Mouse (Mus musculus): ENCODE results near the gene Sfxn1. TPM values are rescaled to one million over a fixed set of nuclear protein-coding genes. Genes with fewer than 3 reads are reported as not detected.
A peak's percentile ranks its signal among the peaks of the same experiment; 100 is the strongest.

The Sfxn1 gene
- 63.8 and 72.6 TPM in 2 replicates for polyA plus RNA-seq (2015; fragmentation: Nextera tagmentation; extraction: Ambion mirVana)

GRCm38 (mm10) chr13:54071606-54072331, at the start of gene Sfxn1:
Sfxn1 (plus strand) TSS chr13:54071869.
- H3K9ac ChIP-seq = peak within 1 kb of the TSS; percentile 84
- peak within 1 kb of the TSS; percentile 84 for H3K4me3 ChIP-seq (replicated peaks)
- ATAC-seq (ENCODE audit: insufficient read depth, low FRiP score, low read depth) = peak; percentile 83
- H3K27me3 ChIP-seq (replicated peaks) = no peaks in the 10 kb centered on the region
- H3K9me3 ChIP-seq = no peaks in the 10 kb centered on the region
- peak within 1 kb of the TSS; percentile 64 for H3K4me2 ChIP-seq
- peaks cover 3% of the 10 kb centered on the region; the same call in 1 of the 2 replicates for H3K4me1 ChIP-seq
- no peaks in the 10 kb centered on the region for H3K36me3 ChIP-seq
- H3K27ac ChIP-seq = peak within 1 kb of the TSS; percentile 87
- under 1% methylated on average over 73 of the region's 74 CpGs for WGBS

GRCm38 (mm10) chr13:54023311-54023710, 48.4 kb upstream of the Sfxn1 start:
- H3K4me2 ChIP-seq = no peak overlapping the region
- H3K4me3 ChIP-seq (replicated peaks) = no peak overlapping the region
- no peak for ATAC-seq (ENCODE audit: insufficient read depth, low FRiP score, low read depth)
- H3K9me3 ChIP-seq = no peaks in the 10 kb centered on the region
- H3K4me1 ChIP-seq = no peaks in the 10 kb centered on the region
- WGBS = 55% methylated on average over 5 of the region's 5 CpGs
- no peaks in the 10 kb centered on the region for H3K27me3 ChIP-seq (replicated peaks)
- H3K27ac ChIP-seq = no peak overlapping the region
- no peaks in the 10 kb centered on the region for H3K36me3 ChIP-seq
- no peak overlapping the region for H3K9ac ChIP-seq

GRCm38 (mm10) chr13:54027079-54027478, 44.6 kb upstream of the Sfxn1 start:
- no peak overlapping the region for H3K4me3 ChIP-seq (replicated peaks)
- 78% methylated on average over 7 of the region's 7 CpGs for WGBS
- no peaks in the 10 kb centered on the region for H3K9me3 ChIP-seq
- H3K4me2 ChIP-seq = no peak overlapping the region
- H3K4me1 ChIP-seq = no peaks in the 10 kb centered on the region
- no peak for ATAC-seq (ENCODE audit: insufficient read depth, low FRiP score, low read depth)
- H3K9ac ChIP-seq = no peak overlapping the region
- H3K27me3 ChIP-seq (replicated peaks) = no peaks in the 10 kb centered on the region
- H3K27ac ChIP-seq = no peak overlapping the region
- no peaks in the 10 kb centered on the region for H3K36me3 ChIP-seq

- WGBS = 83% methylated on average over 4 of the region's 4 CpGs
- Histone ChIP-seq H3K27ac (no peak overlapping the region), H3K9me3 (no peaks in the 10 kb centered on the region), H3K4me1 (no peaks in the 10 kb centered on the region), H3K4me3 (replicated peaks) (no peak overlapping the region), H3K9ac (no peak overlapping the region), H3K36me3 (no peaks in the 10 kb centered on the region), H3K4me2 (no peak overlapping the region), H3K27me3 (replicated peaks) (no peaks in the 10 kb centered on the region)
- ATAC-seq (ENCODE audit: insufficient read depth, low FRiP score, low read depth) = no peak
These were observed 38.0 kb upstream of the Sfxn1 start for GRCm38 (mm10) chr13:54033653-54034052.

GRCm38 (mm10) chr13:54035541-54035940, 36.1 kb upstream of the Sfxn1 start:
- Histone ChIP-seq H3K9ac (no peak overlapping the region), H3K4me1 (no peaks in the 10 kb centered on the region), H3K4me3 (replicated peaks) (no peak overlapping the region), H3K4me2 (no peak overlapping the region), H3K27me3 (replicated peaks) (no peaks in the 10 kb centered on the region), H3K36me3 (no peaks in the 10 kb centered on the region), H3K27ac (no peak overlapping the region), H3K9me3 (no peaks in the 10 kb centered on the region)
- ATAC-seq (ENCODE audit: insufficient read depth, low FRiP score, low read depth) = no peak
- 78% methylated on average over 1 of the region's 1 CpGs for WGBS

GRCm38 (mm10) chr13:54037936-54038335, 33.7 kb upstream of the Sfxn1 start:
- Histone ChIP-seq H3K4me1 (no peaks in the 10 kb centered on the region), H3K36me3 (no peaks in the 10 kb centered on the region), H3K4me3 (replicated peaks) (no peak overlapping the region), H3K4me2 (no peak overlapping the region), H3K27ac (no peak overlapping the region), H3K9me3 (no peaks in the 10 kb centered on the region), H3K27me3 (replicated peaks) (no peaks in the 10 kb centered on the region), H3K9ac (no peak overlapping the region)
- 78% methylated on average over 4 of the region's 4 CpGs for WGBS
- ATAC-seq (ENCODE audit: insufficient read depth, low FRiP score, low read depth) = no peak

- Histone ChIP-seq H3K4me3 (replicated peaks) (no peak overlapping the region), H3K4me1 (no peaks in the 10 kb centered on the region), H3K27me3 (replicated peaks) (no peaks in the 10 kb centered on the region), H3K9me3 (no peaks in the 10 kb centered on the region), H3K27ac (no peak overlapping the region), H3K36me3 (no peaks in the 10 kb centered on the region), H3K9ac (no peak overlapping the region), H3K4me2 (no peak overlapping the region)
- ATAC-seq (ENCODE audit: insufficient read depth, low FRiP score, low read depth) = no peak
- WGBS = 87% methylated on average over 2 of the region's 2 CpGs
These were observed 31.4 kb upstream of the Sfxn1 start for GRCm38 (mm10) chr13:54040256-54040655.

GRCm38 (mm10) chr13:54048679-54049352, 22.9 kb upstream of the Sfxn1 start:
- H3K4me1 ChIP-seq = no peaks in the 10 kb centered on the region
- no peak overlapping the region for H3K27ac ChIP-seq
- no peak for ATAC-seq (ENCODE audit: insufficient read depth, low FRiP score, low read depth)
- 80% methylated on average over 7 of the region's 7 CpGs for WGBS
- H3K4me2 ChIP-seq = no peak overlapping the region
- H3K9me3 ChIP-seq = no peaks in the 10 kb centered on the region
- no peaks in the 10 kb centered on the region for H3K36me3 ChIP-seq
- H3K9ac ChIP-seq = no peak overlapping the region
- H3K27me3 ChIP-seq (replicated peaks) = peaks cover 4% of the 10 kb centered on the region
- H3K4me3 ChIP-seq (replicated peaks) = no peak overlapping the region

GRCm38 (mm10) chr13:54051641-54052040, 20.0 kb upstream of the Sfxn1 start:
- no peaks in the 10 kb centered on the region for H3K9me3 ChIP-seq
- H3K27me3 ChIP-seq (replicated peaks) = peaks cover 22% of the 10 kb centered on the region
- H3K36me3 ChIP-seq = no peaks in the 10 kb centered on the region
- H3K4me2 ChIP-seq = no peak overlapping the region
- H3K4me3 ChIP-seq (replicated peaks) = no peak overlapping the region
- H3K27ac ChIP-seq = no peak overlapping the region
- no peaks in the 10 kb centered on the region for H3K4me1 ChIP-seq
- WGBS = 62% methylated on average over 7 of the region's 7 CpGs
- no peak for ATAC-seq (ENCODE audit: insufficient read depth, low FRiP score, low read depth)
- no peak overlapping the region for H3K9ac ChIP-seq

GRCm38 (mm10) chr13:54054962-54055361, 16.7 kb upstream of the Sfxn1 start:
- H3K9me3 ChIP-seq = no peaks in the 10 kb centered on the region
- H3K4me3 ChIP-seq (replicated peaks) = peak overlapping the region; percentile 45
- no peaks in the 10 kb centered on the region for H3K36me3 ChIP-seq
- H3K4me1 ChIP-seq = no peaks in the 10 kb centered on the region
- peaks cover 22% of the 10 kb centered on the region for H3K27me3 ChIP-seq (replicated peaks)
- H3K27ac ChIP-seq = no peak overlapping the region
- ATAC-seq (ENCODE audit: insufficient read depth, low FRiP score, low read depth) = no peak
- WGBS = under 1% methylated on average over 20 of the region's 20 CpGs
- H3K4me2 ChIP-seq = peak overlapping the region; percentile 95
- no peak overlapping the region for H3K9ac ChIP-seq

- H3K36me3 ChIP-seq = no peaks in the 10 kb centered on the region
- H3K9me3 ChIP-seq = no peaks in the 10 kb centered on the region
- under 1% methylated on average over 31 of the region's 31 CpGs for WGBS
- peak within 1 kb of the TSS; percentile 95 for H3K4me2 ChIP-seq
- H3K27me3 ChIP-seq (replicated peaks) = peaks cover 22% of the 10 kb centered on the region
- peak within 1 kb of the TSS; percentile 45 for H3K4me3 ChIP-seq (replicated peaks)
- H3K4me1 ChIP-seq = no peaks in the 10 kb centered on the region
- H3K9ac ChIP-seq = no peak within 1 kb of the TSS
- ATAC-seq (ENCODE audit: insufficient read depth, low FRiP score, low read depth) = no peak
- H3K27ac ChIP-seq = no peak within 1 kb of the TSS
These were observed 16.2 kb upstream of the Sfxn1 start, which contains the start of gene Drd1 for GRCm38 (mm10) chr13:54055448-54055861. Drd1 (minus strand) TSS chr13:54055705.

GRCm38 (mm10) chr13:54062068-54062467, 9.6 kb upstream of the Sfxn1 start:
- ATAC-seq (ENCODE audit: insufficient read depth, low FRiP score, low read depth) = no peak
- H3K9ac ChIP-seq = no peak overlapping the region
- H3K4me1 ChIP-seq = no peaks in the 10 kb centered on the region
- H3K4me3 ChIP-seq (replicated peaks) = no peak overlapping the region
- 83% methylated on average over 3 of the region's 3 CpGs for WGBS
- H3K9me3 ChIP-seq = no peaks in the 10 kb centered on the region
- H3K4me2 ChIP-seq = no peak overlapping the region
- H3K27me3 ChIP-seq (replicated peaks) = no peaks in the 10 kb centered on the region
- no peak overlapping the region for H3K27ac ChIP-seq
- no peaks in the 10 kb centered on the region for H3K36me3 ChIP-seq

Measured in stomach, embryonic 15.5 days (tissue).